Mouse (Mus musculus): ENCODE results near the gene Plpp7. TPM values are rescaled to one million over a fixed set of nuclear protein-coding genes. Genes with fewer than 3 reads are reported as not detected.

Gene Plpp7
- total and polyA plus RNA-seq, 3 experiments, result 7.3 to 15.1 TPM; not detected in 1

DNA sequence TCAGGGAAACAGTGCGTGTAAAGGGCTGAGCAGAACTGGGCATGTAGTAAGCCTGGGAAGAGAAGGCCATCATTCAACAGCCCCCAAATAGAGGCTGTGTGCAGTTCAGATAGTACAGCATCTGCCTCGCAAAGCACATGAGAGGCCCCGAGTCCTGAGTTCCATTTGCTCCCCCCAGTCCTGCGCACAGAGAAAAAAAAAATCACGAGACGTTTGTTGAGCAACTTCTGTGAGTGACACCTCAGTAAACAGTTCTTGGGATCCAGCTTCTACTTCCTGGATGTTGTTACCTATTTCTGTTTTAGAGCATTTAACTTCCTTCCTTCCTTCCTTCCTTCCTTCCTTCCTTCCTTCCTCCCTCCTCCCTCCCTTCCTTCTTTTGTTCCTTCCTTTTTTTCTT is 46.3 kb downstream of the Plpp7 start:
- TF ChIP-seq NELFE (IDR thresholded peaks at IDR 0.05; ENCODE audit: low read depth, low read length), result no peak
- TF ChIP-seq ZKSCAN1 (IDR thresholded peaks at IDR 0.05; ENCODE audit: low read depth, low read length), result no peak
- no peak for TF ChIP-seq ZMIZ1 (IDR thresholded peaks at IDR 0.05; ENCODE audit: low read depth, low read length)
- no peak for TF ChIP-seq MAFK (IDR thresholded peaks at IDR 0.05; ENCODE audit: borderline replicate concordance, low read depth, low read length)
- no peak for TF ChIP-seq E2F4 (IDR thresholded peaks at IDR 0.05; ENCODE audit: borderline replicate concordance, low read depth, low read length)
- TF ChIP-seq RCOR1 (IDR thresholded peaks at IDR 0.05; ENCODE audit: low read depth, low read length), result no peak
- no peaks in the 10 kb centered on the region for H3K9me3 ChIP-seq (replicated peaks; ENCODE audit: insufficient read depth, low read length)
- no peak overlapping the region for H3K27ac ChIP-seq (ENCODE audit: control insufficient read depth, low read depth, low read length)
- H3K36me3 ChIP-seq (ENCODE audit: control insufficient read depth in 1 of 2, insufficient read depth in 2 of 2, low read length in 2 of 2), result peaks cover 0 to 14% of the 10 kb centered on the region in 2 experiments; a peak in 2 of 4 replicates
- peaks cover 1% of the 10 kb centered on the region; the same call in 1 of the 2 replicates for H3K79me2 ChIP-seq (ENCODE audit: control insufficient read depth, insufficient read depth, low read length, poor library complexity)
- no peak for DNase-seq (ENCODE audit: low read depth, low spot score)
- H3K4me1 ChIP-seq (ENCODE audit: control insufficient read depth in 1 of 2, insufficient read depth in 2 of 2, low read length in 2 of 2), result peaks cover 7 to 21% of the 10 kb centered on the region in 2 experiments
- H3K27me3 ChIP-seq (ENCODE audit: control insufficient read depth in 1 of 2, insufficient read depth in 2 of 2, low read length in 2 of 2), result no peaks in the 10 kb centered on the region
- no peak overlapping the region for H3K9ac ChIP-seq (ENCODE audit: control insufficient read depth, low read depth, low read length, poor library complexity, severe bottlenecking)
- H3K4me3 ChIP-seq (ENCODE audit: control insufficient read depth in 1 of 2, insufficient read depth in 1 of 2, low read depth in 2 of 2, low read length in 2 of 2), result no peak overlapping the region

DNA sequence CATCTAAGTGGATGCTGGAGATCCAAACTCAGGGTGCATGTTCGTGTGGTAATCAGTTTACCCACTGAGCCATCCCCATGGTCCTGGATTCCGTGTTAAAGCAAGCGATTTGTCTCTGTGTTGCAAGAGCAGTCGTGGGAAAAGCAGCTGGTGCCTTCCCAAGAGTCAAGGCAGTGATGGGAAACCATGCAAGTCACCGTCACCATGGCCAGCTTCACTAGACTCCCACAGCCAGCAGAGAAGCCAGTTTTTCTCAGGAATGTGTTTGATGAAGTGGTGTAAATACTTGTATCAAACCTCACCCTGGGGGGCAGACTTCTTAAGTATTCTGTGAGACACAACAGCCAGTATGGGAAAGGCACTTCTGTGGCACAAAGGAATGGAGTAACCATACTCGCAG is 47.0 kb downstream of the Plpp7 start:
- Histone ChIP-seq H3K4me1 (ENCODE audit: control insufficient read depth in 1 of 2, insufficient read depth in 2 of 2, low read length in 2 of 2) (peaks cover 7 to 23% of the 10 kb centered on the region in 2 experiments), H3K9me3 (replicated peaks; ENCODE audit: insufficient read depth, low read length) (no peaks in the 10 kb centered on the region), H3K4me3 (ENCODE audit: control insufficient read depth in 1 of 2, insufficient read depth in 1 of 2, low read depth in 2 of 2, low read length in 2 of 2) (no peak overlapping the region), H3K27me3 (ENCODE audit: control insufficient read depth in 1 of 2, insufficient read depth in 2 of 2, low read length in 2 of 2) (no peaks in the 10 kb centered on the region), H3K27ac (ENCODE audit: control insufficient read depth, low read depth, low read length) (no peak overlapping the region), H3K9ac (ENCODE audit: control insufficient read depth, low read depth, low read length, poor library complexity, severe bottlenecking) (no peak overlapping the region), H3K36me3 (ENCODE audit: control insufficient read depth in 1 of 2, insufficient read depth in 2 of 2, low read length in 2 of 2) (peaks cover 0 to 14% of the 10 kb centered on the region in 2 experiments; a peak in 2 of 4 replicates), H3K79me2 (ENCODE audit: control insufficient read depth, insufficient read depth, low read length, poor library complexity) (peaks cover 1% of the 10 kb centered on the region; the same call in 1 of the 2 replicates)
- DNase-seq (ENCODE audit: low read depth, low spot score), result no peak
- TF ChIP-seq SIN3A (IDR thresholded peaks at IDR 0.05; ENCODE audit: low read length) (no peak), MXI1 (IDR thresholded peaks at IDR 0.05; ENCODE audit: low read depth, low read length) (no peak), ZNF384 (IDR thresholded peaks at IDR 0.05; ENCODE audit: low read depth, low read length) (no peak), CHD1 (IDR thresholded peaks at IDR 0.05; ENCODE audit: low read depth, low read length) (no peak), MAX (IDR thresholded peaks at IDR 0.05; ENCODE audit: low read length) (no peak), GATA1 (IDR thresholded peaks at IDR 0.05; ENCODE audit: low read depth, low read length) (no peak), MAFK (IDR thresholded peaks at IDR 0.05; ENCODE audit: borderline replicate concordance, low read depth, low read length) (no peak), EP300 (IDR thresholded peaks at IDR 0.05; ENCODE audit: low read depth in 1 of 2, low read length in 2 of 2) (no peak), ETS1 (IDR thresholded peaks at IDR 0.05; ENCODE audit: low read depth, low read length) (no peak), USF1 (IDR thresholded peaks at IDR 0.05; ENCODE audit: low read depth, low read length) (no peak), CHD2 (IDR thresholded peaks at IDR 0.05; ENCODE audit: low read length) (no peak), MAZ (IDR thresholded peaks at IDR 0.05; ENCODE audit: low read depth, low read length) (no peak), CTCF (IDR thresholded peaks at IDR 0.05 in 2 of 3, conservative IDR thresholded peaks at IDR 0.05 in 1 of 3; ENCODE audit: control insufficient read depth in 1 of 3, insufficient read depth in 1 of 3, low read depth in 2 of 3, low read length in 3 of 3, poor library complexity in 1 of 3, severe bottlenecking in 1 of 3) (no peak), ZKSCAN1 (IDR thresholded peaks at IDR 0.05; ENCODE audit: low read depth, low read length) (no peak)

Data from MEL (cell line).